ENCODE assay signal across 18 mouse cellular contexts in genomic region chr13:60564303-60564702, GRCm38 (mm10).
"Had no signal": no experiment of that assay in that cellular context is flagged by ENCODE, and none has a peak within 500 bp of the region (broad histone marks: within the 10 kb centered on the region; RNA-seq: fewer than 3 reads in every experiment).

No protein-coding gene starts in this region.

- H3K9ac ChIP-seq: limb, embryonic 15.5 days; liver, embryonic 12.5 days; lung, embryonic 14.5 days; midbrain, embryonic 15.5 days; neural tube, embryonic 13.5 days had no signal

- H3K27me3 ChIP-seq: limb, embryonic 15.5 days; liver, embryonic 12.5 days; megakaryocyte, embryonic 14.5 days; midbrain, embryonic 15.5 days; neural tube, embryonic 13.5 days had no signal

- H3K9me3 ChIP-seq: limb, embryonic 15.5 days; liver, embryonic 12.5 days; midbrain, embryonic 15.5 days; neural tube, embryonic 13.5 days had no signal

- DNase-seq: kidney, adult 8-10 months; kidney, postnatal 36 days; layer of hippocampus, adult 9-11 months; layer of hippocampus, postnatal 36 days; lung, embryonic 14.5 days; lung, postnatal 10 days; lung, postnatal 4 days; spleen, adult 18-20 months; thymus, adult 18-20 months; thymus, postnatal 14 days had no signal

- H3K4me3 ChIP-seq: limb, embryonic 15.5 days; liver, embryonic 12.5 days; megakaryocyte, embryonic 14.5 days; midbrain, embryonic 15.5 days; neural tube, embryonic 13.5 days had no signal

- H3K4me2 ChIP-seq: limb, embryonic 15.5 days; liver, embryonic 12.5 days; lung, embryonic 14.5 days; midbrain, embryonic 11.5 days; midbrain, embryonic 15.5 days; neural tube, embryonic 13.5 days had no signal

- ATAC-seq: intestine, embryonic 16.5 days; liver, embryonic 12.5 days; midbrain, embryonic 15.5 days had no signal

- H3K36me3 ChIP-seq: limb, embryonic 15.5 days; liver, embryonic 12.5 days; midbrain, embryonic 15.5 days; neural tube, embryonic 13.5 days had no signal

- H3K4me1 ChIP-seq: limb, embryonic 15.5 days; megakaryocyte, embryonic 14.5 days; midbrain, embryonic 15.5 days; neural tube, embryonic 13.5 days had no signal

- H3K27ac ChIP-seq: kidney, postnatal 0 days; limb, embryonic 15.5 days; liver, embryonic 12.5 days; midbrain, embryonic 15.5 days; neural tube, embryonic 13.5 days had no signal
